ENCODE assay signal across 20 mouse cellular contexts in the genomic region with DNA sequence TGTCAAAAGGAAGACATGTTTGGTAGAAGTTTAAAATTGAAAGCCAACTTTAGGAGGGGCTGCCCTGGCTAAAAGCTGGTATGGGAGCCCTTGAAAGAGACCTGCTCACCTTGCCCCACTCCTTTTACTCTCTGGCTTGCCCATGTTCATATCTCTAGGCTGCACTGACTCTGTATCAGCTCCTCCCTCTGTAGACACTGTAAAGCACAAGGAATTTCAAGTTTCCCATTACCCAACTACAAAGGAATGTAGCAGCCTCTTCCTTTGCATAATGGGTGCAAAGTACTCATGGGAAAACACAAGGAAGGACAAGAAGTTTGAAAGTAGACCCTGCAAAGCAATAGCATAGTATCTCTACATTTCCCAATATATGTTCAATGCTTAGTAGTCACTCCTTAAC. TPM values are rescaled to one million over a fixed set of nuclear protein-coding genes. Genes with fewer than 3 reads are reported as not detected.
DNase-seq lines count a peak whose midpoint lies in the region; ATAC-seq and TF ChIP-seq lines count a peak whose summit lies in the region.
"Had no signal": no experiment of that assay in that cellular context is flagged by ENCODE, and none has a peak within 500 bp of the region (broad histone marks: within the 10 kb centered on the region; RNA-seq: fewer than 3 reads in every experiment).

No protein-coding gene starts in this region.

- no peak overlapping the region for H3K9ac ChIP-seq in heart, embryonic 16.5 days (ENCODE audit: low read length)
- no peak overlapping the region for H3K9ac ChIP-seq in lung, embryonic 16.5 days (ENCODE audit: low read length)
- H3K9ac ChIP-seq in intestine, embryonic 15.5 days: no peak overlapping the region
- no peak overlapping the region for H3K9ac ChIP-seq in midbrain, embryonic 14.5 days (replicated peaks; ENCODE audit: low read length)
- H3K9ac ChIP-seq: forebrain, postnatal 0 days; hindbrain, embryonic 15.5 days; limb, embryonic 15.5 days; liver, postnatal 0 days had no signal

- DNase-seq in heart, postnatal 36 days: no peak
- no peak for DNase-seq in lung, adult 2 months
- DNase-seq in lung, postnatal 36 days: peak; percentile 21
- DNase-seq in midbrain, embryonic 14.5 days: no peak
- DNase-seq: adrenal gland, adult 2 months; cerebellum, postnatal 10 days; forebrain, postnatal 0 days; liver, postnatal 0 days; thymus, postnatal 14 days had no signal

- no peaks in the 10 kb centered on the region for H3K9me3 ChIP-seq in heart, embryonic 16.5 days (replicated peaks; ENCODE audit: control insufficient read depth, low read length)
- no peaks in the 10 kb centered on the region for H3K9me3 ChIP-seq in lung, embryonic 16.5 days (ENCODE audit: control insufficient read depth, low read length)
- no peaks in the 10 kb centered on the region for H3K9me3 ChIP-seq in intestine, embryonic 15.5 days
- no peaks in the 10 kb centered on the region for H3K9me3 ChIP-seq in midbrain, embryonic 14.5 days (ENCODE audit: control insufficient read depth, low read length)
- H3K9me3 ChIP-seq: hindbrain, embryonic 15.5 days; limb, embryonic 15.5 days had no signal

- no peaks in the 10 kb centered on the region for H3K36me3 ChIP-seq in heart, embryonic 16.5 days (ENCODE audit: control insufficient read depth, insufficient read depth)
- H3K36me3 ChIP-seq in lung, embryonic 16.5 days (ENCODE audit: control insufficient read depth, insufficient read depth, low read length): no peaks in the 10 kb centered on the region
- no peaks in the 10 kb centered on the region for H3K36me3 ChIP-seq in intestine, embryonic 15.5 days
- no peaks in the 10 kb centered on the region for H3K36me3 ChIP-seq in midbrain, embryonic 14.5 days (ENCODE audit: control insufficient read depth, insufficient read depth, low read length)
- H3K36me3 ChIP-seq: hindbrain, embryonic 15.5 days; limb, embryonic 15.5 days had no signal

- no peak for TF ChIP-seq POLR2A in lung, adult 2 months (IDR thresholded peaks at IDR 0.05; ENCODE audit: borderline replicate concordance, extremely low read depth, low read depth, low read length)

- peak; percentile 65 for ATAC-seq in heart, embryonic 16.5 days (replicated peaks; ENCODE audit: extremely low read depth, insufficient read depth, low FRiP score)
- peak; percentile 78 for ATAC-seq in lung, embryonic 16.5 days (ENCODE audit: low read depth)
- ATAC-seq in intestine, embryonic 15.5 days: peak; percentile 85
- no peak for ATAC-seq in midbrain, embryonic 14.5 days (ENCODE audit: low FRiP score, low TSS enrichment)
- ATAC-seq: forebrain, postnatal 0 days; liver, postnatal 0 days had no signal

- no peak overlapping the region for H3K27ac ChIP-seq in heart, embryonic 16.5 days (ENCODE audit: low read length)
- H3K27ac ChIP-seq in lung, embryonic 16.5 days (ENCODE audit: low read length): no peak overlapping the region
- no peak overlapping the region for H3K27ac ChIP-seq in intestine, embryonic 15.5 days
- H3K27ac ChIP-seq in midbrain, embryonic 14.5 days (replicated peaks; ENCODE audit: low read depth, low read length): no peak overlapping the region
- H3K27ac ChIP-seq: hindbrain, embryonic 15.5 days; limb, embryonic 15.5 days; stomach, postnatal 0 days had no signal

- no peak overlapping the region for H3K4me3 ChIP-seq in heart, embryonic 16.5 days (ENCODE audit: low read length)
- H3K4me3 ChIP-seq in lung, embryonic 16.5 days (ENCODE audit: low read length): no peak overlapping the region
- no peak overlapping the region for H3K4me3 ChIP-seq in lung, adult 2 months (replicated peaks; ENCODE audit: extremely low read depth, low read depth, low read length)
- no peak overlapping the region for H3K4me3 ChIP-seq in intestine, embryonic 15.5 days (replicated peaks)
- no peak overlapping the region for H3K4me3 ChIP-seq in midbrain, embryonic 14.5 days (replicated peaks; ENCODE audit: low read depth, low read length)
- H3K4me3 ChIP-seq: hindbrain, embryonic 15.5 days; limb, embryonic 15.5 days had no signal

- H3K4me1 ChIP-seq in heart, embryonic 16.5 days (ENCODE audit: control insufficient read depth, insufficient read depth, low read length): peaks cover 7% of the 10 kb centered on the region
- H3K4me1 ChIP-seq in lung, embryonic 16.5 days (replicated peaks; ENCODE audit: control insufficient read depth, insufficient read depth, low read length): no peaks in the 10 kb centered on the region
- H3K4me1 ChIP-seq in lung, adult 2 months (ENCODE audit: control insufficient read depth, insufficient read depth, low read length): no peaks in the 10 kb centered on the region
- H3K4me1 ChIP-seq in intestine, embryonic 15.5 days (replicated peaks): no peaks in the 10 kb centered on the region
- peaks cover 7% of the 10 kb centered on the region; the same call in 1 of the 2 replicates for H3K4me1 ChIP-seq in midbrain, embryonic 14.5 days (ENCODE audit: control insufficient read depth, insufficient read depth, low read length)

- H3K27me3 ChIP-seq in heart, embryonic 16.5 days (ENCODE audit: control insufficient read depth, insufficient read depth, low read length): no peaks in the 10 kb centered on the region
- H3K27me3 ChIP-seq in lung, embryonic 16.5 days (ENCODE audit: control insufficient read depth, insufficient read depth, low read depth, low read length): no peaks in the 10 kb centered on the region
- no peaks in the 10 kb centered on the region for H3K27me3 ChIP-seq in intestine, embryonic 15.5 days (replicated peaks)
- no peaks in the 10 kb centered on the region for H3K27me3 ChIP-seq in midbrain, embryonic 14.5 days (ENCODE audit: control insufficient read depth, insufficient read depth, low read length)
- H3K27me3 ChIP-seq: hindbrain, embryonic 15.5 days; limb, embryonic 15.5 days had no signal

- TF ChIP-seq CTCF in lung, adult 2 months (IDR thresholded peaks at IDR 0.05; ENCODE audit: insufficient read depth, low read length): no peak

- H3K4me2 ChIP-seq in heart, embryonic 16.5 days (ENCODE audit: low read depth, low read length): no peak overlapping the region
- H3K4me2 ChIP-seq in lung, embryonic 16.5 days (ENCODE audit: low read depth, low read length): no peak overlapping the region
- H3K4me2 ChIP-seq in intestine, embryonic 15.5 days (replicated peaks): no peak overlapping the region
- H3K4me2 ChIP-seq in midbrain, embryonic 14.5 days (ENCODE audit: low read length): no peak overlapping the region
- H3K4me2 ChIP-seq: hindbrain, embryonic 15.5 days; limb, embryonic 15.5 days; midbrain, embryonic 11.5 days had no signal

- intact Hi-C loops in heart, postnatal 36 days (cut with DNase I): no loop called here

RNA-seq across cellular contexts. Expression of a gene that starts 34.5 kb away (rescaled TPM):
- 83.5 and 94.8 TPM in 2 replicates for polyA plus RNA-seq in heart, embryonic 16.5 days (2015; fragmentation: Nextera tagmentation; extraction: Ambion mirVana)
- 1,000 to 10,000 TPM; 2,372 to 3,015 TPM for total RNA-seq in heart, postnatal 36 days (2021)
- 1.8 and 5.7 TPM in 2 replicates for polyA plus RNA-seq in lung, embryonic 16.5 days (2015; fragmentation: Nextera tagmentation; extraction: Ambion mirVana)
- 13.5 and 28.5 TPM in 2 replicates for polyA plus RNA-seq in lung, adult 2 months (2012; rRNA removed)
- 1.5 and 1.7 TPM in 2 replicates for polyA plus RNA-seq in intestine, embryonic 15.5 days (2015; fragmentation: Nextera tagmentation; extraction: Ambion mirVana)
- polyA plus RNA-seq in midbrain, embryonic 14.5 days (2014; fragmentation: Nextera tagmentation; extraction: Ambion mirVana): not detected in 2 replicates
- total RNA-seq: adrenal gland, adult 2 months; ES-E14; granulocyte monocyte progenitor cell, adult 5-6 weeks; left cerebral cortex, postnatal 25 days had no signal
- polyA plus RNA-seq: adrenal gland, adult 2 months; forebrain, postnatal 0 days; hindbrain, embryonic 15.5 days; midbrain, embryonic 11.5 days; neural tube, embryonic 14.5 days had no signal
